Mouse (Mus musculus): ENCODE data around the gene Fbxl17.

DNA sequence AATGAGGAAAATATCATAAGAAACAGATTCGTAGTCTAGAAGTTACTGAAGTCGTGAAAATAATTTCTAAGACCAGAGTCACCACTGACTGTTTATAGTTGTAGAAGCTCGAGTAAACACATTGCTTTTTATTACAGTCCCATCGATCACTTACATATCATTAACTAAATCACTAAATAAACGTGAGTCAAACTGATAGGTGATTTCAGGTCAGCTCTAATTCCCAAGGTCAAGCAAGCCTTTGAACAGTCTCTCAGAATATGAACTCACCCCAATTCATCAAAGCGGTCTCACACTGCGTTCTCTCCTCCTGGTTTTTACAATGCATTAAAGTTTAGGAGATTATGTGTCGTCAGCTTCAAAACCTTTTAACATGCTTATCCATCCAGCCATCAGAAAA is 423.2 kb downstream of the Fbxl17 start:
- TF ChIP-seq POLR2A (IDR thresholded peaks at IDR 0.05; ENCODE audit: insufficient read depth, low read depth, low read length) (no peak), CTCF (IDR thresholded peaks at IDR 0.05) (no peak), EP300 (IDR thresholded peaks at IDR 0.05; ENCODE audit: insufficient read depth, low read depth, low read length) (no peak)
